Mouse (Mus musculus) CH12.LX (cell line): ENCODE results near the gene Dhx58. TPM values are rescaled to one million over a fixed set of nuclear protein-coding genes. Genes with fewer than 3 reads are reported as not detected.

Source experiments
- DNase-seq: peaks from one replicate; pipeline ENCODE4 v3.0.0-alpha.2; 2013; ENCODE audit errors: extremely low read depth
- H3K27ac ChIP-seq: 2 replicates; pipeline ENCODE4 v1.5.1; 2012; ENCODE audit warnings: low read depth, mild to moderate bottlenecking, control low read depth, moderate library complexity; ENCODE audit not compliant: insufficient read depth
- H3K27me3 ChIP-seq: replicated peaks from 2 replicates; pipeline ENCODE3; 2012; ENCODE audit warnings: inconsistent platforms
- H3K36me3 ChIP-seq, 2 experiments: replicated peaks in 1 of 2; 2 replicates each; pipeline versions ENCODE3 to v1.6.1; 2012; ENCODE audit warnings: inconsistent platforms in 1 of 2, low read length in 1 of 2, mild to moderate bottlenecking in 1 of 2, mixed read lengths in 1 of 2, moderate library complexity in 1 of 2; ENCODE audit not compliant: control insufficient read depth in 1 of 2, insufficient read depth in 1 of 2
- H3K4me1 ChIP-seq, 2 experiments: 2 replicates each; pipeline ENCODE4 v1.6.1; 2012; ENCODE audit warnings: inconsistent platforms in 1 of 2, moderate library complexity in 1 of 2; ENCODE audit not compliant: insufficient read depth in 2 of 2, control insufficient read depth in 1 of 2
- H3K4me2 ChIP-seq: 2 replicates; pipeline ENCODE4 v1.6.1; 2012; ENCODE audit warnings: low read depth, mild to moderate bottlenecking, control low read depth; ENCODE audit not compliant: poor library complexity, insufficient read depth, severe bottlenecking
- H3K4me3 ChIP-seq, 3 experiments: fragments of 150-350 bp in 1 of 3; sonication (generic) in 1 of 3; replicated peaks in 1 of 3; 2 replicates each; pipeline versions ENCODE3 to v1.5.1; 2011 to 2012; ENCODE audit warnings: low read depth in 2 of 3, low read length in 2 of 3, mild to moderate bottlenecking in 2 of 3, moderate library complexity in 2 of 3, control low read depth in 1 of 3, improper control_type of control experiment in 1 of 3, inconsistent platforms in 1 of 3, mixed read lengths in 1 of 3; ENCODE audit not compliant: poor library complexity in 1 of 3
- H3K79me2 ChIP-seq: replicated peaks from 2 replicates; pipeline ENCODE4 v1.6.1; 2012; ENCODE audit warnings: mild to moderate bottlenecking, moderate library complexity; ENCODE audit not compliant: control insufficient read depth, poor library complexity, insufficient read depth, severe bottlenecking; ENCODE audit errors: extremely low read depth
- H3K9ac ChIP-seq: 2 replicates; pipeline ENCODE4 v1.6.1; 2012; ENCODE audit warnings: low read depth, mild to moderate bottlenecking, control low read depth, moderate library complexity; ENCODE audit not compliant: insufficient read depth
- H3K9me3 ChIP-seq: replicated peaks from 2 replicates; pipeline ENCODE3; 2012; ENCODE audit warnings: low read length, inconsistent platforms, mixed read lengths
- ELF1 ChIP-seq: IDR thresholded peaks from 2 replicates; pipeline ENCODE4 v1.6.1; 2014; ENCODE audit warnings: low read depth, mild to moderate bottlenecking, inconsistent platforms, low read length, improper control_type of control experiment
- EP300 ChIP-seq: IDR thresholded peaks from 2 replicates; pipeline ENCODE4 v1.6.1; 2011; ENCODE audit warnings: low read length, improper control_type of control experiment
- MAFK ChIP-seq: IDR thresholded peaks from 2 replicates; pipeline ENCODE4 v1.6.1; 2011; ENCODE audit warnings: low read length, improper control_type of control experiment; ENCODE audit not compliant: insufficient replicate concordance
- MEF2A ChIP-seq: IDR thresholded peaks from 2 replicates; pipeline ENCODE4 v1.6.1; 2014; ENCODE audit warnings: low read depth, mild to moderate bottlenecking, inconsistent platforms, low read length, improper control_type of control experiment, borderline replicate concordance
- POLR2A ChIP-seq: IDR thresholded peaks from 2 replicates; pipeline ENCODE4 v1.6.1; 2011; ENCODE audit warnings: low read depth, mild to moderate bottlenecking, improper control_type of control experiment, low read length
- RAD21 ChIP-seq: IDR thresholded peaks from 2 replicates; pipeline ENCODE4 v1.6.1; 2011; ENCODE audit warnings: low read depth, mild to moderate bottlenecking, low read length, improper control_type of control experiment, moderate library complexity
- RCOR1 ChIP-seq: conservative IDR thresholded peaks from 2 replicates; pipeline ENCODE4 v1.6.1; 2012; ENCODE audit warnings: low read depth, mild to moderate bottlenecking, inconsistent platforms, low read length, improper control_type of control experiment
- SIN3A ChIP-seq: IDR thresholded peaks from 2 replicates; pipeline ENCODE4 v1.6.1; 2012; ENCODE audit warnings: low read length, improper control_type of control experiment, inconsistent platforms
- SMC3 ChIP-seq: IDR thresholded peaks from 2 replicates; pipeline ENCODE4 v1.6.1; 2011; ENCODE audit warnings: low read depth, low read length, improper control_type of control experiment
- TCF12 ChIP-seq: IDR thresholded peaks from 2 replicates; pipeline ENCODE4 v1.6.1; 2014; ENCODE audit warnings: low read depth, mild to moderate bottlenecking, inconsistent platforms, low read length, improper control_type of control experiment
- ZKSCAN1 ChIP-seq: IDR thresholded peaks from 2 replicates; pipeline ENCODE4 v1.6.1; 2012; ENCODE audit warnings: low read depth, inconsistent platforms, low read length, improper control_type of control experiment, borderline replicate concordance
- ZMIZ1 ChIP-seq: IDR thresholded peaks from 2 replicates; pipeline ENCODE4 v1.6.1; 2012; ENCODE audit warnings: low read depth, mild to moderate bottlenecking, inconsistent platforms, low read length, improper control_type of control experiment
- dilution Hi-C: fragments of 300-500 bp; cut with MboI; formaldehyde crosslinking; loops from 2 replicates; pipeline ENCODE4 v1.14.3; 2020; ENCODE audit warnings: low sequenced_read_pairs; ENCODE audit not compliant: extremely low pct_unique_long_range_greater_than_20kb, extremely low pct_ligation_motif_present
- in situ Hi-C: fragments of 300-500 bp; cut with MboI; formaldehyde crosslinking; loops from 3 replicates; pipeline ENCODE4 v1.14.3; 2019; ENCODE audit warnings: low sequenced_read_pairs, low pct_ligation_motif_present, low pct_unique_long_range_greater_than_20kb, mixed read lengths
- polyA plus RNA-seq: library from polyadenylated mRNA; unstranded; fragments of >175 nt; gene quantifications from 2 replicates; pipeline ENCODE4 v1.2.1, GENCODE M21; 2012; ENCODE audit warnings: low read depth; ENCODE audit not compliant: insufficient read length
- total RNA-seq, 2 experiments: library from RNA; depleted of rRNA; stranded (reverse); fragments of 300-350 nt in 1 of 2; fragments of >200 nt in 1 of 2; gene quantifications; 2 replicates each; pipeline ENCODE4 v1.2.3; 2012 to 2014

Gene Dhx58
- total and polyA plus RNA-seq, 3 experiments = 6.3 to 15.7 (median 6.4) TPM

- in situ Hi-C loops (no loop called here), dilution Hi-C loops (no loop called here)
- Histone ChIP-seq H3K9ac (no peak overlapping the region), H3K4me3 (no peak overlapping the region), H3K36me3 (no peaks in the 10 kb centered on the region), H3K27ac (no peak overlapping the region), H3K4me2 (no peak overlapping the region), H3K4me1 (peaks cover 8 to 62% of the 10 kb centered on the region in 2 experiments), H3K9me3 (no peaks in the 10 kb centered on the region), H3K79me2 (no peaks in the 10 kb centered on the region), H3K27me3 (no peaks in the 10 kb centered on the region)
- DNase-seq = peak; percentile 44
- TF ChIP-seq TCF12 (peak; percentile 26; the same call in 1 of the 2 replicates), MEF2A (peak; percentile 86), EP300 (peak; percentile 54; the same call in 1 of the 2 replicates), SMC3 (no peak)
These were observed 20.0 kb downstream of the Dhx58 start for GRCm38 (mm10) chr11:100684084-100684483.

DNA sequence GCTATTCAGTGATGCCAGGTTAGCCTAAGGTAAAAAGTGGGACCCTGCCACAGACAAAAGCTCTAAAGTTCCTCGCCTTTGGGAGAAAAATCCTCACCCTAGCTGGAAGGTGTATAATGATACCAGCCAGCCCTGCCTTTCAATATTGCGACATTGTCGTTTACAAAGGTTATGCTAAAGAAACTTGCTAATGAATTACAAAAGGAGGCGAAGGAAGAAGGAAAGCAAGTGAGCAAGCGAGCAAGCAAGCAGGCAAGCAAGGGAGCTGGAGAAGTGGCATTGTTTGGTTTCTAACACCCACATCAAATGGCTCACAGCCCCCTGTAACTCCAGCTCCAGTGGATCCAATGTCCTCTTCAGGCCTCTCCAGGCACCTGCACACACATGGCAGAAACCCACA, 21.5 kb downstream of the Dhx58 start:
- in situ Hi-C loops = no loop called here
- DNase-seq = no peak
- dilution Hi-C loops = no loop called here

GRCm38 (mm10) chr11:100681826-100682225, 22.2 kb downstream of the Dhx58 start:
- no peak overlapping the region for H3K27ac ChIP-seq
- H3K27me3 ChIP-seq = no peaks in the 10 kb centered on the region
- TF ChIP-seq SIN3A = no peak
- no peak for TF ChIP-seq POLR2A
- no peak for TF ChIP-seq RAD21
- TF ChIP-seq ZMIZ1 = no peak
- dilution Hi-C loops = no loop called here
- in situ Hi-C loops = no loop called here
- no peak for DNase-seq
- H3K79me2 ChIP-seq = no peaks in the 10 kb centered on the region
- no peak overlapping the region for H3K4me2 ChIP-seq
- no peak overlapping the region for H3K4me3 ChIP-seq
- peaks cover 13 to 73% of the 10 kb centered on the region in 2 experiments for H3K4me1 ChIP-seq
- H3K9me3 ChIP-seq = no peaks in the 10 kb centered on the region
- no peaks in the 10 kb centered on the region for H3K36me3 ChIP-seq
- no peak overlapping the region for H3K9ac ChIP-seq

More for the DNA sequence above, 21.5 kb downstream of the Dhx58 start:
- no peaks in the 10 kb centered on the region for H3K9me3 ChIP-seq
- no peak overlapping the region for H3K27ac ChIP-seq
- no peak overlapping the region for H3K4me2 ChIP-seq
- H3K9ac ChIP-seq = no peak overlapping the region
- peaks cover 13 to 72% of the 10 kb centered on the region in 2 experiments for H3K4me1 ChIP-seq
- H3K4me3 ChIP-seq = no peak overlapping the region
- H3K79me2 ChIP-seq = no peaks in the 10 kb centered on the region
- H3K36me3 ChIP-seq = no peaks in the 10 kb centered on the region
- TF ChIP-seq ZKSCAN1 = no peak
- TF ChIP-seq RCOR1 = no peak
- TF ChIP-seq ELF1 = no peak
- no peak for TF ChIP-seq MAFK
- no peaks in the 10 kb centered on the region for H3K27me3 ChIP-seq
